Mouse (Mus musculus) CH12.LX (cell line): ENCODE data around the gene Arap2.

ENCODE experiments used
- CHD1 ChIP-seq: IDR thresholded peaks from 2 replicates; pipeline ENCODE4 v1.6.1; 2012; ENCODE audit warnings: low read depth, low read length, improper control_type of control experiment, inconsistent platforms
- CTCF ChIP-seq, 2 experiments: IDR thresholded peaks in 1 of 2; conservative IDR thresholded peaks in 1 of 2; 2 replicates each; pipeline ENCODE4 v1.5.1; 2011 to 2012; ENCODE audit warnings: low read depth in 2 of 2, low read length in 2 of 2, improper control_type of control experiment in 1 of 2, inconsistent platforms in 1 of 2, mild to moderate bottlenecking in 1 of 2, moderate library complexity in 1 of 2
- JUND ChIP-seq: conservative IDR thresholded peaks from 2 replicates; pipeline ENCODE4 v1.6.1; 2011; ENCODE audit warnings: low read depth, low read length, improper control_type of control experiment
- PAX5 ChIP-seq: IDR thresholded peaks from 2 replicates; pipeline ENCODE4 v1.6.1; 2012; ENCODE audit warnings: low read length, inconsistent platforms, mixed read lengths
- POLR2AphosphoS2 ChIP-seq: IDR thresholded peaks from 2 replicates; pipeline ENCODE4 v1.6.1; 2011; ENCODE audit warnings: low read depth, low read length, improper control_type of control experiment
- TCF12 ChIP-seq: IDR thresholded peaks from 2 replicates; pipeline ENCODE4 v1.6.1; 2014; ENCODE audit warnings: low read depth, mild to moderate bottlenecking, inconsistent platforms, low read length, improper control_type of control experiment

DNA sequence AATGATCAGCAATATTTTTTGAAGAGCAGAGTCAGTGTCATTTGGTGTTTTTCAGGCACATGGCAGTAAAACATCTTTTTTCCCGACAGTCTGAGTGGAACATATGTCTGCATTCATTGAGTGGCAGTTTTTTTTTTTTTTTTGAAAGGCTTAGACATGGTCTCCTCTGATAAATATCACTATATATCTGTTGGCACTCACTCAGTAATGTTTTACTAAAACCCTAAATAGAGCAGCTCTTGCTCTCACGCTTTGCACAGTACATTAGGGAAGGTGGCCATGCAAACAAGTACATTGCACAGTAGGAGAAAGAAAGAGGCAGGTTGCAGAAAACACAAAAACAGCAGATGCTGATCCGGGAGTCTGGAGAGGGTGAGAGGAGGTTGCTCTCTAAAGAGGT is 154.0 kb downstream of the Arap2 start:
- TF ChIP-seq TCF12 (no peak), POLR2AphosphoS2 (no peak), JUND (no peak), CHD1 (no peak), CTCF (conservative IDR thresholded peaks at IDR 0.05 in 1 of 2, IDR thresholded peaks at IDR 0.05 in 1 of 2; ENCODE audit: low read depth in 2 of 2, low read length in 2 of 2) (no peak), PAX5 (no peak)
